Mouse (Mus musculus) left cerebral cortex, postnatal 25 days (tissue): ENCODE results near the gene Carm1. TPM values are rescaled to one million over a fixed set of nuclear protein-coding genes. Genes with fewer than 3 reads are reported as not detected.

ENCODE experiments used
- DNase-seq, 2 experiments: peaks; one replicate each; pipeline ENCODE4 v3.0.0; 2022; ENCODE audit warnings: low spot score in 2 of 2, mixed read lengths in 1 of 2
- intact Hi-C: fragments of 180-260 bp; cut with DNase I; formaldehyde crosslinking; loops from one replicate; pipeline ENCODE4 v1.15.1; 2025
- microRNA-seq, 2 experiments: library from miRNA; unstranded; fragments of <30 nt; microRNA quantifications; one replicate each; pipeline ENCODE4 v1.2.0; 2022
- total RNA-seq, 2 experiments: library from RNA; stranded (reverse); gene quantifications; 2 replicates each; pipeline ENCODE4 v1.2.3; 2021

The Carm1 gene
- total RNA-seq, 2 experiments from 2014 or later = 70.8 to 74.0 TPM

- no peak for DNase-seq
- intact Hi-C loops = no loop called here
Observed at GRCm38 (mm10) chr9:21639031-21639430, 92.3 kb downstream of the Carm1 start.

Small RNAs within 50 kb of the gene (microRNA-seq; reads per million reads assigned to microRNA genes)
- gene Mir1946b = 0 reads per million in 2 experiments

Other genes with a start within 250 kb of the Carm1 start
- 1 to 10 TPM in 1 of 2 experiments, under 1 TPM in 1; 0.89 to 1.3 TPM for gene Ap1m2, start 234.6 kb upstream of the Carm1 start, total RNA-seq
- 10 to 100 TPM; 43.9 to 51.4 TPM for gene Slc44a2, start 226.2 kb upstream of the Carm1 start, total RNA-seq
- 10 to 100 TPM; 68.0 to 77.7 TPM for gene Ilf3, start 179.0 kb upstream of the Carm1 start, total RNA-seq
- 10 to 100 TPM; 22.2 to 30.7 TPM for gene Qtrt1, start 135.1 kb upstream of the Carm1 start, total RNA-seq
- gene Dnm2, start 122.0 kb upstream of the Carm1 start, total RNA-seq = 10 to 100 TPM; 55.5 to 63.4 TPM
- gene Tmed1, start 36.6 kb upstream of the Carm1 start, total RNA-seq = 10 to 100 TPM; 14.3 to 15.6 TPM
- under 1 TPM; 0.30 to 0.66 TPM for gene AB124611, start 20.7 kb upstream of the Carm1 start, total RNA-seq
- 10 to 100 TPM; 45.5 to 48.2 TPM for gene Timm29, start 45.8 kb downstream of the Carm1 start, total RNA-seq
- gene Yipf2, start 45.9 kb downstream of the Carm1 start, total RNA-seq = 10 to 100 TPM; 18.1 to 19.4 TPM
- 100 to 1,000 TPM; 117 to 118 TPM for gene Smarca4, start 69.3 kb downstream of the Carm1 start, total RNA-seq
- gene Ldlr, start 176.6 kb downstream of the Carm1 start, total RNA-seq = 10 to 100 TPM; 15.4 to 16.4 TPM
- gene Spc24, start 213.4 kb downstream of the Carm1 start, total RNA-seq = 1 to 10 TPM; 1.6 to 1.7 TPM